Comparison of ENCODE assay signal across 10 mouse cellular contexts in genomic region chr10:62824474-62824873, GRCm38 (mm10).
"Had no signal": no experiment of that assay in that cellular context is flagged by ENCODE, and none has a peak within 500 bp of the region (broad histone marks: within the 10 kb centered on the region; RNA-seq: fewer than 3 reads in every experiment).

No protein-coding gene starts in this region.

- H3K36me3 ChIP-seq: liver, embryonic 13.5 days had no signal

- DNase-seq: liver; liver, embryonic 13.5 days; liver, postnatal 0 days; right cerebral cortex, postnatal 14 days; thymus, postnatal 36 days had no signal

- H3K4me3 ChIP-seq: hindbrain, embryonic 12.5 days; layer of hippocampus, adult 2 months; liver, embryonic 13.5 days; midbrain, embryonic 13.5 days had no signal

- H3K4me2 ChIP-seq: hindbrain, embryonic 12.5 days; liver, embryonic 13.5 days; midbrain, embryonic 13.5 days had no signal

- H3K9me3 ChIP-seq: hindbrain, embryonic 12.5 days; liver, embryonic 13.5 days; midbrain, embryonic 13.5 days had no signal

- H3K4me1 ChIP-seq: hindbrain, embryonic 12.5 days; liver, embryonic 13.5 days; midbrain, embryonic 13.5 days had no signal

- H3K27ac ChIP-seq: hindbrain, embryonic 12.5 days; layer of hippocampus, adult 2 months; liver, embryonic 13.5 days; midbrain, embryonic 13.5 days had no signal

- H3K27me3 ChIP-seq: hindbrain, embryonic 12.5 days; liver, embryonic 13.5 days; midbrain, embryonic 13.5 days had no signal

- ATAC-seq: hindbrain, embryonic 16.5 days; inflammation-experienced regulatory T-cells, adult 6 months; liver, postnatal 0 days; midbrain, embryonic 13.5 days had no signal

- H3K9ac ChIP-seq: hindbrain, embryonic 12.5 days; liver, embryonic 13.5 days; liver, postnatal 0 days; midbrain, embryonic 13.5 days had no signal
